Mouse (Mus musculus) thymus, adult 18-20 months (tissue): ENCODE results near the gene Vps26a.
"Not testable (repeated sequence)": the region's sequence is repeated elsewhere in the genome, so short reads cannot be mapped to it uniquely, and the experiment has no call there.

Experiments
- DNase-seq, 2 experiments: peaks; one replicate each; pipeline ENCODE4 v3.0.0; 2022; ENCODE audit warnings: mixed read lengths in 2 of 2

Gene Vps26a

DNA sequence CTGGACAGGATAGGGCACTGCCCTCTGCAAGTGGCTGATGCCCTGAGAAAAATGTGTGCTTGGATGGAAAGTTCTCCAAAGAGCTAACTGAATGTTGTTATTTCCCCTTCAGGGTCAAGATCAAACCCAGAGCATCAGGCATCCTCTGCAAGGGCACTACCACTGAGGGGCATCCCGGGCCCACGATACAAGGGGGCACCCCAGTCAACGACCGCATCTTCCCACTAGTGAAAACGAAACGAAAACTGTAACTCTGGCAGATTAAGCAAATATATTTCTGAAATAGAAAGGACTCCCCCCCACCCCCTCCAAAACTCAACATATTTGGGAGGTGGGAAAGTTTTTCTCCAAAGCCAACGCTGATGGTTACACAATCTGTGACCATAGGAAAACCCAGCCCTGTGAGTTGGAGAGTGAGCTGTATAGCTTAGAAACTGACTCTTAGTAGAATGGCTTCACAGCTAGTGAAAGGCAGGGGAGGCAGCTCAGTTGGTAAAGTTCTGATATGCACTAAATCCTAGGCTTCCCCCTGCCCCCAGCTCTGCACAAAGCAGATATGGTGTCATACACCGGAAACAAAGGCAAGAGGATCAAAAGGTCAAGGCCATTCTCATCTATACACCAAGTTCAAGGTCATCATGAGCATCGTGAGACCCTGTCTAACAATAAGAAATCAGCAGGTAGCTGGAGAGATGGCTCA, 14.5 kb upstream of the Vps26a start:
- peak; percentile 16 to 32 for DNase-seq

DNA sequence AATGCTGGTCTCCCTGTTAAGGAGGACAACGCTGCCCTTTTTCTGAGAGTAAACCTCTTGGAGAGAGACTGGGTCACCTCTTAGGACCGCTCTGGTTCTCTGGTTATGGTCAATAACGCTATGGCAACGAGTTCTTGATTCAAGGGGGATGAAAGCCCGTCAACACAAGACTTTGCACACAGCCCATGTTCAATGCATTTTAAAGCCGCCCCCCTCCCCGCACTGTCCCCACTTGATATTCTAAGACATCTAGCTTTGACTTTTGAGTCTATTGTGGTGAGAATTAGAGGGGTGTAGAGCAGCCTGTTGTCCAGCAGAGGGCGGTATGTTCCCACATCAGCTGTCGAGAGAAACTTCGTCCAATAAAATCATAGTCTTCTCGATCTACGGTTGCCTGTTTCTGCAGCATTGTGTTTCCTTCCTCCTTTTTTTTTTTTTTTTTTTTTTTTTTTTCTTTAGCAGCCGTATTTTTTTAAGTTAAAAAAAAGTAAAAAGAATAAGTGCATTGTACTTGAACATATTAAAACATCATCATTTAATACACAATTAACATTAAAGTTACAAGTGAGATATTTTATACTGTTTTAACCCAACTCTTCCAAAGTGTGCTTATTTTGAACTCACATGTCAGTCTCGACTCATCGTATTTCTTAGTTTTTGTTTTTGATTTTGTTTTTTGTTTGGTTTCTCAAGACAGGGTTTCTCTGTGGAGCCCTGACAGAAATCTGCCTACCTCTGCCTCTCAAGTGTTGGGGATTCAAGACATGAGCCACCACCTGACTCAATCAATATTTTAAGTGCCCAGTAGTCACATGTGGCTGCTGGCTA, 13.7 kb upstream of the Vps26a start:
- peak; percentile 52 to 68 for DNase-seq

DNA sequence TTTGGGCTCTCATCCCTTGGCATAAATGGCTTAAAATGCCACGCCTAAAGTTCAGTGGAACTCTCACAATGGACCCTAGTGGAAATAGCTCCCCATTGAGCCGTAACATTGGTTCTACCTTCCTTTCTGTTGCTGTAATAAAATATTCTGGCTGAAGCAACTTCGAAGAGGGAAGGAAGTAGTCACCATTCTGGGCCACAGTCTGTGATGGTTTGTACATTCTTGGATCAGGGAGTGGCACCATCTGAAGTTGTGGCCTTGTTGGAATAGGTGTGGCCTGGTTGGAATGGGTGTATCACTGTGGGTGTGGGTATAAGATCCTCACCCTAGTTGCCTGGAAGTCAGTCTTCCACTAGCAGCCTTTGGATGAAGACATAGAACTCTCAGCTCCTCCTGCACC, 5.1 kb upstream of the Vps26a start:
- not testable (repeated sequence) for DNase-seq

DNA sequence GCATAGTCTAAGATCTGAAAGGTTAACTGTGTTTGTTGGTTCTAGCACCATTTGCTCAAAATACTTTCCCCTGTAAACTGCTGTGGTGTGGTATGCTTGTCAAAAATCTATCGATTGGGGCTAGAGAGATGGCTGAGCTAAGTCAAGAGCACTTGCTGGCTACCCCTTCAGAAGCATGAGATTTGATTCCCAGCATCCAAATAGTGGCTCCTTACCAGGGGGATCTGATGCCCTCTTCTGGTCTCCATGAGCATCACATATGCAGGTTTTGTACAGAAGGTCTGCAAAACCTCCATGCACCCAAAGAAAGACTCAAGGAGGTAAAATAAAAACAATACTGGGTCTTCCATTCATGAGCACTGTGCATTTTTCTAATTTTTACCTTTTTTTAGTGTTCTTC, 1.7 kb upstream of the Vps26a start:
- DNase-seq = no peak

DNA sequence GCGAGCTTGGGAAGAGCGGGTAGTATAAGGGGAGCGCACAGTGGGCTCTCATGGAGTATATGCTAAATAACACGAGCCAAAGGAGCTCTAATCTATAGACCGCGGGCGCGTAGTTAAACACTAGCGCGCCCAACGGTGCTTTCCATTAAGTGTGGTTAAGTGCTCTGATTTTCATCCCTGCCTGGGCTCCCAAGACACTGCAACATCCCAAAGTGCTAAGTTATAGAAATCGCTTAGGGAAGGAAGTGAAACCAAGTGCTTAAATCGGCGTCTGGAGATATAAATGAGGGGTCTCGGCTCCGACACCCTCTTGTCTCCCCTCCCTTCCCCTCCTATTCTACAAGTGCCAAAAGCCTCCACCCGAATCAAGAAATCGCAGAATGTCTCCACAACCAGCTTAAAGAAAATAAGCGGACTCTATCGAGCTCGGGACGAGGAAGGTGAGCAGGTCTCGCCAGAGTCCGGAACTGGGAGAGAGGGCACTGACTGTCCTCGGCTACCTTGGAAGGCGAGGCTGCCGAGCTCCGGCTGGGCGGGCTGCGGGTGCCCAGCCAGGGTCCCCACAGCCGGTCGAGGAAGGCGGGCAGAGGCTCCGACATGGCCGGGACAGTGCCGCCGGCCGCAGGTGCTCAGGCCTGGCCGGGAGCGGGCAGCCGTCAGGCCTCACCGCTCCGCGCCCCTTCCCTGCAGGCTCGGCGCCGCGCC, 575 bp downstream of the Vps26a start:
- DNase-seq = no peak

DNA sequence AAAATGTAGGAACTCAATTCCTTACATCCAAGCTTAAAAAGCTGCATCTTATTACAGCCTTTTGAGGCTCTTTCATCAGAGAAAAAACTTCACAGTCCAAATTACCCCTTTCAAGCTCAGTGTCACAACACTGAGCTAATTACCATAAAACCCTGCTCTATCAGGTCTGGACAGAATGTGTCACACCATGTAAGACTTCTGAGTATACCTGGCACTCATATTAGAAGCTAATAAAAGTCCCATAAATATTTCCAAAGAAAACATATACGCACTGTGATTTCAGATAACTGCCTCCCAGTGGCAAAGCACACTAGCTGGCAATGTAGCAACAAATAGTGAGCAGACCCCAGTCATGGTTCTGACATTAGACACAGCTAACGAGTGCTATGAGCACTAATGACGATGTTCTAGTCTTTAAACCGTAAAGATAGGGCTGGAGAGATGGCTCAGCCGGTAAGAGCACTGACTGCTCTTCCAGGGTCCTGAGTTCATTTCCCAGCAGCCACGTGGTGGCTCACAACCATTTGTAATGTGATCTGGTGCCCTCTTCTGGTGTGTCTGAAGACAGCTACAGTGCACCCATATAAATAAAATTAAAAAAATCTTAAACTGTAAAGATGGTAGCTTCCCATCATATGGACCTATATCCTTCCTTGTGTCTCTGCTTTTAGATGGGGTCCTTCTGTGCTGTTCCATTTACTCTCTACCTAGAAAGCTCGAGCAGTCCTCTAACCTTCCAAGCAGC, 5.3 kb downstream of the Vps26a start:
- no peak for DNase-seq

DNA sequence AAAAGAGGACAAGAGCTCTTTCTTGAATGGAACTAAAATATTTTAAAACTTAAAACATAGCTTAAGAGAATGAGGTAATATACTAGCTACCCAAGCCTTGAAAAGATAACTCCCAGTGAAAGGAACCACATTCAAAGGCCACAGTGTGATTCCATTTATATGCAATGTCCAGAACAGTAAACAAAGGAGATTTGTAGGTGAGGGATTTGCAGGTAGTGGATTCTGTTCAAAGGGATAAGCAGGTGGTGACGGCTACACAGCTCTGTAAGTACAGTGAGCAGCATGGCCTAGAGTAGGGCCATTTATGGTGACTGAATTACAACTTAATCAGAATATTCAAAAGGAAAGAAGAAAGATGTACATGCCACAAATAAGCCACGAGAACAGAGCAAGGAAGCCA, 9.6 kb downstream of the Vps26a start:
- no peak for DNase-seq

DNA sequence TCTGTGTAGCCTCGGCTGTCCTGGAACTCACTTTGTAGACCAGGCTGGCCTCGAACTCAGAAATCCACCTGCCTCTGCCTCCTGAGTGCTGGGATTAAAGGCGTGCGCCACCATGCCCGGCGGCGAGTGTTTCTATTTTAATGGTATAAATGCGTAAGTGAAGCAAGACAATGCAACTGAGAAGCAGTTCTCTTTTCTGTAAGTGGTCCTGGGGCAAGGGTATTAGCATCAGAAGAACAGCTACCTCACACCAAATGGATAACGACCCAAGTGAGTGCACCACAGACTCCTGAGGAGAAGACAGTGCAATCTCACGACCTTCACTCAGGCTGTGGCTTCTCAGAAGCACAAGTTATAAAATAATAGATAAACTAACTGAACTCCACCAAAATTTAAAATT, 11.7 kb downstream of the Vps26a start:
- no peak for DNase-seq

DNA sequence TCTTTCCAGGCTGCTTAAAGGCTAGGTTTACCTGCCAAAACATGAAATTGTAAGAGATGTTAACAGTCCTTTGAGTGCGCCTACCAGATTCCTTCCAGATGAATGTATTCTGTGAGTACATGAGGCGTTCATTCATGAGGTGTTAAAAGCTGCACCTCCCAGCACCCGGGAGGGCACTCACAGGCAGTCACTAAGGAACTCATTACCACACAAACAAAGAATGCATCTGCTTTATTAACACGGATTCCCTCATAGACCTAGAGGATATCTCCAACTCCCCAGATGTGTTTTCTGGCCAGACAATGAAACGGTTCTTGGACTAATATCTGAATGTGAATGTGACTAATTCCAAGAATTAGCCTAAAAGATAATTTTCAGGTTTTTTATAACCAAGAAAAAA, 15.5 kb downstream of the Vps26a start:
- no peak for DNase-seq

DNA sequence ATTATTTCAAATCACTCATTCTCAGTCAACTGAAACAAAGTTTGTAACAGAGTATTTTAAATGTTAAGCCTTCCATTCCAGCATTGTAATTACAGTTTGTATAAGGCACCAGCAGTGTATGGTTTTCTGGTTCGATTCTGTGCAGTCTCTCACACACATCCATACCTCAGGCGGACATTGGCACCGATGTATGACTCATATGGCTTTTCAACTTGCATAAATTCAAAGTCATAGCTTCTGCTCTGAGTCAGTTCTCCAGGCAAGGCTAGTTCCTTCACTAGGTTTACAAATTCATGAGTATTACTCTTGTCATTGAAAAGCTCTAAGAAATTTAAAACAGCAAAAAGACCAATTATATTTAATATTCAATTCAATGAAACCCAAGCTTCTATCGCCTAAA, 16.9 kb downstream of the Vps26a start:
- no peak for DNase-seq

DNA sequence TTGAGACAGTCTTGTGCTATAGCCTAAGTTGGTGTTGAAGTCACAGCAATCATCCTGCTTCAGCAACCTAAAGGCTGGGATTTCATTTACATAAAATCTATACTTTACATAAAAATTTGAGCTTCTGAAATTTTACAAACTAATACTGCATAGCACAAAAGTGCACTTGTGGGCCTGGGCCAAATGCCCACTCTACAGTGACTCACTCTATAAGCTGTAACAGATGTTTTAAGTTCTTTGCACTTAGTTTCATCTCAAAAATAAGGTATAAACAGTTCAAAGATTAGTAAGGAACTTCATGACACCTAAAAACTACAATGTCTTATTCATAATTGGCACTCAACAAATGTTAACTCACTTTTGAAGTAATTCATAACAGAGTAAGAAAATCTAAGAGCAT, 25.3 kb downstream of the Vps26a start:
- DNase-seq = no peak

DNA sequence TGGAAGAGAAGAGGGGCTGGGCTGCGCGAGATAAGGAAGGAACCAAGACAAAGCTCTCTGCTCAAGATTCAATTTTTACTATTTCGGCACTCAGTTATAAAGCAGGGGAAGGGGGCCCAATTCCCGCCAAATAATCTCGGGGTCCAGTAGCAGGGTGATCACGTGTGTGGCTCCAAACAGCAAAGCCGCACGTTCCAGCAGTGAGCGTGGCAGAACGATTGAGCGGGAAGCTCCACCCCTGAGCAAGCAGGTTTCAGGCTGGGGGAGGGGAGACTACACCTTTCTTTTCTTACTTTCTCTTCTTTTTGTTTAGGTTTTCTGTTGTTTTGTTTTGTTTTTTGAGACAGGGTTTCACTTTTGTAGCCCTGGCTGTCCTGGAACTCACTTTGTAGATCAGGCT, 34.6 kb downstream of the Vps26a start:
- DNase-seq = not testable (repeated sequence)

DNA sequence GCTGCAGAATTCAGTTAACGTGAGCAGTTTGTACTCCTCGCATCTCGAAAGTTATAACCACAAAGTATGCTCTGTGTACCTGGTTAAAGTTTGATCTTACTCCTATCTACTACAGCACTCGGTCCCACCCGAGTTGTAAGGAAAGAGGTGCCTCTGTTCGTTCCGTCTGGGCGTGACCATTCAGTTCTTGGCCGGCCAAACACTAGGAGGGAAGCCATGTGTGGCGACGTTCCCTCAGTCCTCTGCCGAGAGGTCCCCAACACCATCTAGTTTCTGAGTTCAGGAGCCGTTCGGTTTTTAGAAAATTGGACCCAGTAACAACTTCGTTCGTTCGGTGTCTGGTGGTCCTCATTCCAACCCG, 36.3 kb downstream of the Vps26a start:
- no peak for DNase-seq

DNA sequence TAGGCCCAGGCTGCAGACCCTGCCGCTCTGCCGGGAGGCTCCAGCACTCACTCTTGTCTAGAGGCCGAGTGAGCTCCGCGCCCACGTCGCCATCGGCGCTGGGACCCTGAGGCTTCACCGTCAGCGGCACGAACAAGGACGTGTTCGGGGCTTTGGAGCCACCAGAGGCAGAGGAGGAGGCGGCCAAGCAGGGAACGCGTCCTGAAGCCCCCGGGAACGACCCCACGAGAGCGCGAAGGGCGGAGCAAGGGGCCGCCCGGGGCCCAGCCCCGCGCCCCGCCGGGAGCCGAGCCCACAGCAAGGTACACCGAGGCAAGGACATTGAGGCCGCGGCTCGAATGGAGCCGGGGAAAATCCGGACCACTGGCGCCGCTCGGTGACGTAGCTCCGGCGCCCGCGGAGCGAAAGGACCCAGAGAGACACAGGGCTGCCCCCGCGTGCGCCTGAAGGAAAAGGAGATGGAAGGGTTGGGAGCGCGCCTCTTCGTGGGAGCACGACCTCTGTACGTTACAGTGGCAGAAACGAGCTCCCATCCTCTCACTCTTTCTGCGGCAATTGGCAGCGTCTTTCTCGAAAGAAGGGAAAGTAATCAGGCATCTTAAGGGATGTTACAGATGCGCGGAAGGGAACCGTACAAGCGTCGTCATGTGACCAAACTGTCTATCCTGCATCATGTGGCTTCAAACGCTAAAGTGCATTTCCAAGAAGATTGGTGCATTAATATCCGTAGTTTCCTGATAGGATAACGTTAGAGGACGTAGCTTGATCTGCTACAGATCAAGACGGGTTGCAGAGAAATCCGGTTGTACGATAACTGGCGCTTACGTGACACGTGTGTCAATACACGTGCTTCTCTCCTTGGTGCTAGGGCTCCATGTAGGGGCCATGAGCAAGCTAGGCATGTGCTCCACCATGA, 37.0 kb downstream of the Vps26a start, which contains the start of the genes 4930507D05Rik and Supv3l1:
Gene 4930507D05Rik (plus strand): TSS at position 126 of the 916 bp plus-strand sequence.
Gene Supv3l1 (minus strand): TSS at position 375 of the 916 bp plus-strand sequence.
- DNase-seq = peak; percentile 63 to 77

DNA sequence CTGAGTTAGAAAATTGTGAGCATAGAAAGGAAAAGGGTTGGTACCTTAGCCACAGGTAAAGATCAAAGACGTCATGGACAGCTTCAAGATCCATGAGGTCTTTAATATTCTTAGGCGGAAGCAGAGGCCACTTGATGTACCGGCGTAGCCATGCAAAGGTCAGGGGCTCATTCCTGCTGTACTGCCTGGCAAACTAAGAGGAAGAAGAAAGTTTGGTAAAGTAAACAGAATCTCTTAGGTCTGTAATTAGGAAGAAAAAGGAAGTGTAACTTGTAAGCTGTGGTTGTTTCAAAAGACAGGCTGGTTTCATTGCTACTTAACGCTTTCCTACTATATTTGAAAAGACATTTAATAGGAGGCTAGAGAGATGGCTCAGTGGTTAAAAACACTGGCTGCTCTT, 56.2 kb downstream of the Vps26a start:
- no peak for DNase-seq

DNA sequence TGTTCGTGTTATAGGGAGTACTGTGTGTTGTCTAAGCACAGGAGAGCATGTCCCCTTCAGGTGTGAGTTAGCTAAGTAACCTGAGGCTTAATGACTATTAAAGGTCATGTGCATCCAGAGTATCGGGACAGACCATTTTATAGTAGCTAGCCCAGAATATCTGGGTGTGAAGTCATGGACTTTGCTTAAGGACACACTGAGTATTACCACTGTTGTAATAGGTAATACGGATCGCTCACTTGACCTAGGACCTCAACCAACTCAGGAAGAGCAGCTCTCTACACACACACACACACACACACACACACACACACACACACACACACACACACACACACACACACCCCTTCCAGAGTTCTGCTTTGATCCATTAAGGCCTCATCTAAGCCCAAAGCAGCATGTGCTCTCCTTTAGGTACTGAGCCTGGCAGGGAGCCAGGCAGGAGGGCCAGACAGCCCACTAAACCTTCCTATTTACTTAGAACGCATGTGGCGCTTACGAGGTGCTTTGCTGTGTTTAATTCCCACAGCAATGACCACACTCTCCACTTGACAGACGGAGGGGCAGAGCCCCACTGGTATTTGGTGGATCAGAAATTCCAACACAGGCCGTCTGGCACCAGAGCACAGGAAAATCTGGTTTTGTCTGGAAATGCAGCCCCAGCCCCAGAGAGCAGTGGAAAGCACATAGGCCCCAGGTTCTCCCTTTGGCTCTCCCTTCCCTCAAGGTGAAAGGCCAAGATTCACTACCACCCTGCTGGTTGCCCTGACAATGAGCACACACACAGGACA, 61.3 kb downstream of the Vps26a start:
- DNase-seq = no peak

DNA sequence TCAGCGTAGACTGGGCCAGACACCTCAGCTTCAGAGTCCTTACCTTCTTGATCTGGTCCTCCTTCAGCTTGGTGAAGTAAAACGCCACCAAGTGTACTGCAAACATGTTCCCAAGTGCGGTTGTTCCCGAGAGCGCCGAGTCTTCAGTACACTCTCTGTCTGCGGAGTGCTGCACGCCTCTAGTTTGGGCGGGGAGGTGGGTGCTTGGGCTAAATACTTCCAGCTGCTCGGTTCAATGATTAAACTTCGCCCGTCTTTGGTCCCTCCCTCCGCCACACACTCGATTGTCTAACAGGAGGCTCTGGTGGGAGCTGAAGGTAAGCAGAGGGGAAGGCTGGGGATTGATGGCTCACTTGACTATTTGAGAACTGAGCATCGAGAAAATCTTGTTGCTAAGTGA, 64.3 kb downstream of the Vps26a start, which contains the start of gene Hkdc1:
Gene Hkdc1 (minus strand): TSS at position 237 of the 400 bp plus-strand sequence.
- DNase-seq = no peak

DNA sequence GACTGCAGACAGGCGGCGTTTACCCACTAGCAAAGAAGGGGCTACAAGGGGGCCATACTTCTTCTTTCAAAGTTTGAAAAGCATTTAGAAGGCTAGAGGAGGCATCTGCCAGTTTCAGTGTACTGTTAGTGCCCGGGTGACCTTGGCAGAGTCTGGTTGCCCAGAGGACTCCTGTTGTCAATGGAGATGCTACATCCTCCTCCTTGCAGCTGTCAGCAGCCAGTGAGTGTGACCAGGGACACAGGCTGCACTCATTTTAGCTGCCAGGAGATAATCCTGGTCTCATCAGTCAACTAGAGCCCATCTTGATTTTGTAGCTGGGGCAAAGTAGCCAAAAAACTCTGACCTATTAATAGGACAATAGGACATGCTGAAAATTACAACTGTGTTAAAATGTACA, 65.5 kb downstream of the Vps26a start:
- DNase-seq = no peak

DNA sequence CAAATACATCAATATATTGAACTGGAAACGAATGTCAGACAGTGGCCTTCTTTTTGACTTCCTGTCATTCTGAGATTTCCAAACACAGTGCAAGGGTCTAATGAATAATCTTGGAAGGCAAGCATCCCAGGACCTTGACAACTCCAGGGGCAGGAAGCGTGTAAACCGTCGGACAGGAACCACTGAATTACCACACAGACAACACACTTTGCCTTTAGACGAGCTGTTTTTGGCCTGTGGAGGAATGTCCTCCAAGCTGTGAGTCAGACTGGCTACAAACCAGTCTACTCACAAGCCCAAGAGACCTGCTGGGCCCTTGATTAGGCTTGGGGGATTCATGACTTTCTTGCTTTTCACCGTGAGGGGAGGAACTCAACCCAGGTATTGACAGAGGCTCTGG, 66.2 kb downstream of the Vps26a start:
- no peak for DNase-seq

DNA sequence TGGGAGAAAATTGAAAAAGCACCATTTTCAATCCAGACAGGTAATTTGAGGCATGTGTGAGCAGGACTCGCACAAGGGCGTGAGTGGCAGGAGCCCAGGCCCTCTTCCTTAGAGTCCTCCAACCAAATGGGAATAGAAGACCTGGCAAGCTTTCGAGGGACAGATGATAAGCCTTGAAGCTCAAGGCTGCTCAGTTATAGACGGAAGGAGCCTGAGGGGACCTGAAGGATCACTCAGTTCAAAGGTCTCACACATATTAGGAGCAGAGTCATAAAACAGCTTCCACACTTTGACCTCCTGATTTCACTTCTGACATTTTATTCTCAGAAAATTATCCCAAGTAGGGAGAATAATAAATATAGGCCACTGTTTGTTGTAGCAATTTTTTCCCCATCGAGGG, 67.2 kb downstream of the Vps26a start:
- no peak for DNase-seq

DNA sequence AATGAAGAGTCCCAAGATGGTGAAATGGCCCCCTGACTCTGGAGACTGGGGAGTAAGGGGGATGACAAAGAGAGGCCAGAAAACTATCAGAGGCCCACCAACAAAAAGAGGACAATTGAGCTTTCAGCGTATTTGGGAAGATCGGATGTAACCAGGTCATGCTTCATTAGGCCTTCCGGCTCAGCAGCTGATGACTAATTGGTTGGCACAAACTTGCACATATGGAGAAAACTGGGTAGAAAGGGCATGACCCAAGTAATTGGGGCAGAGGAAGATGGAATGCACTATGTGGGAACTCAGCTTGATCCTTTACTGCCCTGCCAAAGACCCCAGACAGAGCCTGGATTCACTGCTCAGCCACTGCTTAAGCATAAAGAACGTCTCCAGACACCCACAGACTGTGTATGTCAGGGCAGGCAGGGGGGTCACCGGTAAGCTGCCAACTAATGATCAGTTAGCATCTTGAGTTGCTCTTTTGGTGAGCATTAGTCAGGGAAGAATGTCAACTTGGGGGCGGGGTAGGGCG, 67.7 kb downstream of the Vps26a start:
- no peak for DNase-seq
